Mouse (Mus musculus): ENCODE measurements around the gene Snx29. TPM values are rescaled to one million over a fixed set of nuclear protein-coding genes. Genes with fewer than 3 reads are reported as not detected.
"Not testable (repeated sequence)": the region's sequence is repeated elsewhere in the genome, so short reads cannot be mapped to it uniquely, and the experiment has no call there.

The Snx29 gene
- polyA plus RNA-seq, 2 experiments from 2014 or later = 11.7 to 16.1 TPM

- ATAC-seq = not testable (repeated sequence)
Measured at GRCm38 (mm10) chr16:11360576-11360975, 37.9 kb downstream of the Snx29 start.

GRCm38 (mm10) chr16:11365626-11366025 lies 42.9 kb downstream of the Snx29 start:
- ATAC-seq = no peak

- no peak for ATAC-seq
Measured at GRCm38 (mm10) chr16:11366851-11367250, 44.1 kb downstream of the Snx29 start.

- ATAC-seq = no peak
Measured at GRCm38 (mm10) chr16:11368412-11368811, 45.7 kb downstream of the Snx29 start.

- no peak for ATAC-seq
Measured at GRCm38 (mm10) chr16:11369162-11369561, 46.5 kb downstream of the Snx29 start.

- no peak for ATAC-seq
Measured at GRCm38 (mm10) chr16:11369642-11370041, 46.9 kb downstream of the Snx29 start.

- ATAC-seq = no peak
Measured at GRCm38 (mm10) chr16:11370132-11370544, 47.4 kb downstream of the Snx29 start.

- ATAC-seq = no peak
Measured at GRCm38 (mm10) chr16:11379264-11379663, 56.6 kb downstream of the Snx29 start.

GRCm38 (mm10) chr16:11380038-11380437 lies 57.3 kb downstream of the Snx29 start:
- ATAC-seq = no peak

GRCm38 (mm10) chr16:11380871-11381270 lies 58.2 kb downstream of the Snx29 start:
- no peak for ATAC-seq

- ATAC-seq = no peak
Measured at GRCm38 (mm10) chr16:11384361-11384760, 61.7 kb downstream of the Snx29 start.

- ATAC-seq = no peak
Measured at GRCm38 (mm10) chr16:11385150-11385549, 62.4 kb downstream of the Snx29 start.

GRCm38 (mm10) chr16:11385798-11386197 lies 63.1 kb downstream of the Snx29 start:
- no peak for ATAC-seq

GRCm38 (mm10) chr16:11386221-11386620 lies 63.5 kb downstream of the Snx29 start:
- ATAC-seq = no peak

- no peak for ATAC-seq
Measured at GRCm38 (mm10) chr16:11388085-11388484, 65.4 kb downstream of the Snx29 start.

- no peak for ATAC-seq
Measured at GRCm38 (mm10) chr16:11389324-11389723, 66.6 kb downstream of the Snx29 start.

GRCm38 (mm10) chr16:11396570-11396969 lies 73.9 kb downstream of the Snx29 start:
- no peak for ATAC-seq

- ATAC-seq = no peak
Measured at GRCm38 (mm10) chr16:11399386-11399785, 76.7 kb downstream of the Snx29 start.

- no peak for ATAC-seq
Measured at GRCm38 (mm10) chr16:11399845-11400565, 77.3 kb downstream of the Snx29 start.

- ATAC-seq = no peak
Measured at GRCm38 (mm10) chr16:11400936-11401335, 78.2 kb downstream of the Snx29 start.

- ATAC-seq = no peak
Measured at GRCm38 (mm10) chr16:11405193-11405592, 82.5 kb downstream of the Snx29 start.

GRCm38 (mm10) chr16:11406201-11406600 lies 83.5 kb downstream of the Snx29 start:
- no peak for ATAC-seq

- ATAC-seq = no peak
Measured at GRCm38 (mm10) chr16:11406622-11407021, 83.9 kb downstream of the Snx29 start.

- ATAC-seq = no peak
Measured at GRCm38 (mm10) chr16:11407932-11408620, 85.4 kb downstream of the Snx29 start.
